Mouse (Mus musculus): ENCODE results near the gene Taf1a.

DNA sequence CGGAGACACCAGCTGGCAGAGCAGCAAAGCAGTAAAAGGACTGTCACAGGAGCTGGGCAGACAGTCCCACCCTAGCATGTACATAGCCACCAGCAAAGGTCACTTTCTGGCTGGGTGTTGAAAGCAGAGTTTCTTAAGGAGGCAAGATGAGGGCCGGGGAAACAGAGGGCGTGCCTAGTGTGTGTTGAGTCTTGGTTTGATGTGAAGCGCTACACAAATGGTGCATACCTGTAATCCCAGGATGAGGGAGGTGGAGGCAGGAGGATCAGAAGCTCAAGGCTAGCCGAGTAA, 25.3 kb upstream of the Taf1a start:
- TF ChIP-seq CTCF (IDR thresholded peaks at IDR 0.05; ENCODE audit: low read depth, low read length) (no peak), TAL1 (conservative IDR thresholded peaks at IDR 0.05; ENCODE audit: low read depth, low read length) (no peak), GATA1 (IDR thresholded peaks at IDR 0.05; ENCODE audit: borderline replicate concordance, low read length) (no peak), GATA2 (IDR thresholded peaks at IDR 0.05; ENCODE audit: borderline replicate concordance, low read depth, low read length) (no peak), POLR2AphosphoS5 (IDR thresholded peaks at IDR 0.05; ENCODE audit: insufficient replicate concordance, low read depth, low read length) (no peak)
